Mouse (Mus musculus) kidney, adult 11 months (tissue): ENCODE results near the gene Fam83b.

Experiments used
- DNase-seq: peaks from one replicate; pipeline ENCODE4 v3.0.0; 2022

The Fam83b gene

DNA sequence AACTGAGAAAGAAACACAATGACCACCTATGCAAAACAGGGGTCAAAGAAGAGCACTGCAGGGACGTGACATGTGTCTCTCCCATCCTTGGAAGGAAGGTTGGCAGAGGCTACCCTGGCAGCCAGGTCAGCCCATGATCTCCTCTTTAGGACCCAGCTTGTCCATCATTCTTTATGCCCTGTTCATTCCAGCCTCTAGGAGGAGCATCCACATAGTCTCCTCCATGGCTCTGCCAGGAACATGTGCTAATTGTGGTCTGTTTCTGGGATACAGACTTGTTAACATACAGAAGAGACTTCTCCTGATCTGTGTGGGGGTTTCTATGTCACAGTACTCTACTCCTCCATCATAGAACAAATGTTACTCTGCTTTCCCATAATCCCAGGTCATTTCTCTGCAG is 48.3 kb downstream of the Fam83b start:
- DNase-seq = no peak

DNA sequence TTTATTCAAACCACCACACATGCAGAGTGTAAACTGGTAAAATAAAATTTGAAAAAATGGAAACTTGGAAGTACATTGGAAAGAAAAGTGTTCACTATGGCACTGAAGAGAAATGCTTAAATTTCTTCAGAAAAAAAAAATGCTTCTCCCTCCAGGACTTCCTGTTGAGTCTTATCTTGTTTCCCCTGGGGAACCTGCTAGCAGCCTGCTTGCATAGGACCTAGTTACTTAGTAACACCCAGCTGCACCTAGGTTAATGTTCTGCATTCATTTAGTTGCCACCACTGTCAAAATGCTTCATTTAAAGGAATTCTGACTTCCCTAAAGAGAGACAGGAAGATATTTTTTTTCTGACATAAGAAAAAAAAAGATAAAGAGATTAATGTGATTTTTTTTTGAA is 61.3 kb downstream of the Fam83b start:
- DNase-seq = no peak

DNA sequence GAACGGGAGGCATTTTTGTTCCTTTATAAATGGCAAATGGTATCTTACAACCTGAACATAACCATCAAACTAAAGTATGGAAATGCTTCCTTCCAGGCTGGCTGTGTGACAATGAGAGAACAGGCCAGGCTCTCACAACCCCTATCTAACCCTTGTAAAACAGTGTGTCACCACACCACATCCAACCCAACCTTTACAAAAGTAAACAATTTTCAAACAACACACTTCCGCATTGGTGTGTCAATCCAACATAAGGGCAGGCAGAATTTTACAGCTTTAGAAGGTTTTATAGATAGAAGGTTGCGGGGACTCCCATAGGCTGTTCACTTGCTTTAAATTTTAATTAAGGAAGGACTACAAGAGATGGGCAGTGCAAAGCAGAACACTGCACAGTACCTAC is 77.2 kb downstream of the Fam83b start:
- no peak for DNase-seq

DNA sequence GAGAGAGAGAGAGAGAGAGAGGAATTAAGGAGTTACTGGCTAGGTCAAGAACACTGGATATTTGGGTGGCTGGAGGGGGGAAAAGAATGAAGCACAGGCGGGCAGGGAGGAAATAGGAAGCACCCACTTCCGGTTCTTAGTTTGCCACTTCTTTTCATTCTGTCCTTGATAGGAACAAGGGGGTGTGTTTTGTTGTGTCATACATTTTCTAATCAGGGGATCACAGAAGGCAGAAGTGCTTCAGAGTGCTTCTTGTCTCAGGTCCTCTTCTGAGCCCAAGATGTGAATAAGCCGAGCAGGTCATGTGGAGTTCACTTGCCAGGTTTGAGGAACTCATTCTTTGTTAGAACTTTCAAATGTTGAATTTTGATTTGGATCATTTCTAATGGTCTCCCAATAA is 86.8 kb downstream of the Fam83b start:
- no peak for DNase-seq

DNA sequence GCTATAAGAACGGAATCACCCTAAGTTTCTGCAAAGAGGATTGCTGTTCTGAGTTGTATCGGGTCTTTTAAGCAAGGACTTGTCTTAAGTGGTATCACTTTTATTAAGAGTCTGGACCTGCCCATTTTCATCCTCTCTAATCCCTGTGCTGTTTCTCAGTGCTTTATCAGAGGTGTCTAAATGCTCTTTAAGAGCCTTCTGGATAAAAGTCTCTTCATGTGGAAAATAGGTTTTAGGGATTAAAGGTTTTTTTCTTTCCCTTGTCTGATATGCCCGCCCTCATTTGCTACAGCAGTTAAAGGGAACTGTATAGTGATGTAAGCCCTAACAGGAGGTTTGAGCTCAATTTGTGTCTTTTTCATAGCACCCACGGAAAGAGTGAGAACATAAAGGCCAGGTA is 97.4 kb downstream of the Fam83b start:
- DNase-seq = no peak

DNA sequence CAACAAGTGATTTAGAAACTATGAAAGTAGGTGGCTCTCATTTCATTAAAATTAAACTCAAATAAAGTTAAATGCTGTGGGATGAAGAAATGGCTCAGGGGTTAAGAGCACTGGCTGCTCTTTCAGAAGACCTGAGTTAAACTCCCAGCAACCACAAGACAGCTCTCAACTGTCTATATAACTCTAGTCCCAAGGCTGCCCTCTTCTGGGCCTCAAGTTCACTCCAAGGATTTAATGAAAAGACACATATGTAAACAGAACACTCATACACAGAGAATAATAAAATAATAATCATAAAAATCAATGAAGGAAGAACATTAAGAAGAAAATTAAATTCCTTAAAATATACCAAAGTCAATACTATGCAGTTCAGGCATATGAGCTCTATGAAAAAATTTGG is 105.4 kb downstream of the Fam83b start:
- DNase-seq = no peak

DNA sequence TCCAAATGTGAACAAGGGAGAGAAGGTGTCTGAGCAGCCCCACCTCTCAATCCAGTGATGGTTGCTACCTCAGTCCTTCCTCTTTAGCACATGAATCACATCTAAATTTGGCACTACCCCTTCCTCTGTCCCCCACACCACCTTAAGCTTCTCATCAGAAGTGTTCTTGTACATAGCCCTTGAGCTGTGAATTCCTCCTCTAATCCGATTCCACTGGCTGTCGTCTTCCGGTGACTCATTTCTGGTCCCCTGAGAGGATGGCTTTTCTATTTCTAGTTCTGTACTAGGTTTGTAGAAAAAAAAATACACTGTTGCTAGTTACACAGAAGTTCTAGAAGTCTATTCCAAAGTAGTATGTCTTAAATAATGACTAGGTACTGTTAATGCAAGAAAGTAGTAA is 111.2 kb downstream of the Fam83b start:
- no peak for DNase-seq
